Mouse (Mus musculus): ENCODE measurements around the gene F2rl3.

The F2rl3 gene

GRCm38 (mm10) chr8:72766777-72767176, 5.1 kb downstream of the F2rl3 start:
- DNase-seq, result no peak

- DNase-seq, result no peak
Measured at GRCm38 (mm10) chr8:72777797-72778196, 16.1 kb downstream of the F2rl3 start.

- no peak for DNase-seq
Measured at GRCm38 (mm10) chr8:72780644-72781043, 19.0 kb downstream of the F2rl3 start.

GRCm38 (mm10) chr8:72801583-72801982, 39.9 kb downstream of the F2rl3 start:
- DNase-seq, result no peak

- no peak for DNase-seq
Measured at GRCm38 (mm10) chr8:72812690-72813089, 51.0 kb downstream of the F2rl3 start.

Measured in spleen, adult 18-20 months (tissue).